Mouse (Mus musculus): Measurements from ENCODE around the gene Plin2. TPM values are rescaled to one million over a fixed set of nuclear protein-coding genes. Genes with fewer than 3 reads are reported as not detected.

Gene Plin2
- 318 and 341 TPM in 2 replicates for total RNA-seq (2021)
- long read RNA-seq, transcript Plin2-201 (8 exons, 1,888 nt) = major isoform, 562 of 621 reads
- long read RNA-seq, partial matches to known transcripts = 19 of 621 reads
- long read RNA-seq, other reads (novel, unspliced or antisense) = 36 of 621 reads

- DNase-seq = peak; percentile 87
Observed at GRCm38 (mm10) chr4:86669780-86670201, at the start of gene Plin2. Gene Plin2, minus strand, starts transcription at chr4:86670060.

- no peak for DNase-seq
Observed at GRCm38 (mm10) chr4:86718878-86719577, 49.2 kb upstream of the Plin2 start.

DNA sequence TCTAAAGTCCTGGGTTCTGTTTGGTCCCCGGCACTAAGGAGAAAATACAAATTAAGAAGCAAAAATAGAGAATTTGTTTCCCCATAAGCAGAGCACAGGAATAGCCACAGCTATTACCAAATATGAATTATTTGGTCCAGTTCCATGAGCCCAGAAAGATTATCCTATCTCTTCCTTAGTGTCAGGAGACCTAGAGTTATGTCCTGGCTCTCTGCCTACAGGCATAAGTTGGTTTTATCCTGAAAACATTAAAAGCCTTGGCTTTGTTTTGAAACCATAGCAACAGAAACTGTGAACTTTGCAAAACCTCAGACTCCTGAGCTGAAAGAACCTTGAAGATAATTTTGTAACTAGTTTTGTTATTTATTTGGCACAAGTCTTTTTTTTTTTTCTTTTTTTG, 47.3 kb upstream of the Plin2 start:
- DNase-seq = no peak

DNA sequence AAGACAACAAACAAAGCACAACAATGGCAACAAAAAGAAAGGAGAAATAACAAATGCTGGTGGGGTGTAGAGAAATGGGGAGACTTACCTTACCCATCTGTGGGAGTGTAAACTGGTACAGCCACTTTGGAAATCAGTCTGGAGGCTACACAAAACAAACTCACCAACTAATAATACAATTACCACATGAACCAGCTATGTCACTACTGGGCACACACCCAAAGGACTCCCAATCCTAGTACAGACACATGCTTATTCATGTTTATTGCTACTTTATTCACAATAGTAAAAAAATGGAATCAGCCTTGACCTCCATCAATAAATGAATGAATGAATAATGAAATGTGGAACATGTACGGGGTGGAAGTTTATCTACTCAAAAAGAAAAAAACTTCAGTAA, 45.5 kb upstream of the Plin2 start:
- DNase-seq = peak; percentile 41

DNA sequence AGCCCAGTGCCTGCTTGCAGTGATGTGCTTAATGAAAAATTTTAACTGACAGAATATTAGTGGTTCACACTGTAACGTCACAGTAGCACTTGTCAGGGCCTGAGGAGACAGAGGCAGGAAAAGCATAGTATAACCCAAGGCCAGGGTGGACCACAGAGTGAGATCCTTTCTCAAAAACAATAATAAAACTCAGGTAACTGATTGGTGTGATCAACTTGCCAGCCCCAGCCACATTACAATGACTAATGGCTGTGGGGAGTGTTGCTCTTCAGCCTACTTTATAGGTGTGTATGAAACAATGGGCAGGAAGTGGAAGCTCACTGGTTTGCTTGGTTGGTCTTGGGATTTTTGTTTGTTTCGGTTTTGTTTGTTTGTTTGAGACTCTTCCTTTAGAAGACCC, 43.7 kb upstream of the Plin2 start:
- DNase-seq = no peak

DNA sequence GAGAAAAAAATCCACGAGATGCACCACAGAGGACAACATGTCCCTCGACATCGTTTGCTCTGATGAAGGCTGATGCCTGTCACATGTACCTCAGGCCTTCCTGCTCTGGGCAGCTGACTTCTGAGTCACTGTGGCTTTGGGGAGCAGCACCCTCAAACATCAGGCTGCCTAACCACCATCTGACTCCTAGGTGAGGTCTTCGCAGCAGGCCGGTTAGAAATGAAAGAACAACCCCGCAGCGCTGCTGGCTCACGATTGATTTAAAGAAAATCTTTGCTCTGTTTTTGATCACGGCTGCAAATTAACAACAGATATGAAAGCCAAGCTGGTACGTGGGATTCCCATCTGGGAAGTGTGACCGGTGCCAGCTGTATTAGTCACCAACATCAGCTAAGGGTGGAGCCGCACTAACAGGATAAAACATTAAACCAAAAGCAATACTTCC, 42.9 kb upstream of the Plin2 start:
- peak; percentile 53 for DNase-seq

DNA sequence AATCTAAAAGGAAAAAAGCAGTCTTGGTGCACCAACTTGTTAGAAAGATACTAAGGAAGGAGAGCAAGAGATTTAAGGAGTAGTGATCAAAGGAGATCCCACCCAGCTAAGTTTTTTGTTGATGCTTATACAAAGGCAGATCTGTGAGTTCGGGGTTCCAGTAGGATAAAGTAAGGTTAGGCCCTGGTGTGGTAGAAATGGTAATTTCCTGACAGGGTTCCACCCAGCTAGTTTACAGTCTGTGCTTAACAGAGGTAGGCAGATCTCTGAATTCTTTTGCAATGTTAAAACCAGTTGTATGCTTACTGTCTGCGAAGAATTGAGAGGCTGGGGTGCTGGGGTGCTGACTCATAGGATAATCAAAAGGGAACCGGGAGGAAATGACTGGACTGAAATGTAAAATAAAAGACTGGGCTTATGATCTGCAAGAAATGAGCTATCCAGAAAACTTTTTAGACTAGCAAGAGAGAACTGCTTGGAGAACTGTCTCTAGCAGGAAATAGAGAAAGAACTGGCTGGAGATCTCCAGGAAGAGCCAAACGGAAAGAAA, 40.9 kb upstream of the Plin2 start:
- no peak for DNase-seq

- no peak for DNase-seq
Observed at GRCm38 (mm10) chr4:86710034-86710650, 40.3 kb upstream of the Plin2 start.

GRCm38 (mm10) chr4:86708801-86709200, 38.9 kb upstream of the Plin2 start:
- DNase-seq = no peak

DNA sequence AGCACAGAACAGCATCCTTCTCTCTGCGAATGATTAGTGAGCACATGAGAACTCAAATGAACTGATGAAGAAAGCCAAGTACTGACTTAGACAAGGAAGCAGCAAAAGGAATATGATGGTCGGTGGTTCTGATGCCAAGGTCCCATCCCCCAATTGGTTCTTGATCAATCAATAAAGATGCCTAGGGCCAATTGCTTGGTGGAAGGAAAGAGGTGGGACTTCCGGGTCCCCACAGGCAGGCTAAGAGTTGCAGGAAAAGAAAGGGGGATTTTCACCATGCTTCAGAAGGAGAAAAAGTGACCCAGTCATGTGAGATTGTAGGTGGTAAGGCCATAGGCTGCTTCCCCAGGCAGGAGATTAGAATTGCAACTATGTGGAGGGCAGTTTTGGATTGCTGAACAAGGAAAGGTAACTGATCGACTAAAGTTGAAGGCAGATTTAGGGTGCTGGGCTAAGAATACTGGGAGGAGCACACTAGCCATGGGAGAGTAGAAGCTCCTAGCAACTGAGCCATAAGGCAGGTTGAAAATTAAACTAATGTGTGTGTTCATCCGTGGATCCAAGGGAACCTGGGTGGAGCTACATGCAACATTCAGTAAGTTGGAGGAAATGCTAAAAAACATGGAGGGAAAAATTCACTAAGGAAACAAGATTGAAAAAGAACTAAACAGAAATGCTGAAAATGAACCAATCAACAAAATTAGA, 29.5 kb upstream of the Plin2 start:
- DNase-seq = no peak

GRCm38 (mm10) chr4:86696890-86697289, 27.0 kb upstream of the Plin2 start:
- DNase-seq = peak; percentile 7

DNA sequence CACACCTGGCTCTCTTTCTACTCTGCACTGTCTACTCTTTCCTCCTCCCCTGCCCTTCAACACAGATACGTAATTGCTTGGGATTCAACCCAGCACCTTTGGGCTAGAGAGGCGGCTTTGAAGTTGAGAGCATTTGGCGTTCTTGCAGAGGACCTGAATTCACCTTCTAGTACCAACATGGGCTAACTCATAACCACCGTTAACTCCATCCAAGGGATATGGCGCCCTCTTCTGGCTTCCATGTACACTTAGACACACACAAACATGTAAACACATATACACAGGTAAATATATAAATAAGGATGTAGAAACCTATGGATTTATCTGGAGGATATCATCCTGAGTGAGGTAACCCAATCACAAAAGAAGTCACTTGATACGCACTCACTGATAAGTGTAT, 25.2 kb upstream of the Plin2 start:
- DNase-seq = peak; percentile 67

DNA sequence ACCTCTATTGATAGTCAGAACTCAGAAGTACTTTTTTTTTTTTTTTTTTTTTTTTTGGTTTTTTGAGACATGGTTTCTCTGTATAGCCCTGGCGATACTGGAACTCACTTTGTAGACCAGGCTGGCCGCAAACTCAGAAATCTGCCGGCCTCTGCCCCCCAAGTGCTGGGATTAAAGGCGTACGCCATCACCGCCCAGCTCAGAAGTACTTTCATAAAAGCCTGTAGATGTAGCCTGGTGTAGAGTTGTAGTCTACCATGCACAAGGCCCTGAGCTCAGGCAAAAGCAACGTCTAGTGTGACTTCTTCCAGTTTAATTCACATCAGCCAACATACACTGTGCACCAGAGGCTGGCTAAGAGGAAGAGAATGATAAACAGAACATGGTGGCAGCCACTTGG, 23.1 kb upstream of the Plin2 start:
- no peak for DNase-seq

DNA sequence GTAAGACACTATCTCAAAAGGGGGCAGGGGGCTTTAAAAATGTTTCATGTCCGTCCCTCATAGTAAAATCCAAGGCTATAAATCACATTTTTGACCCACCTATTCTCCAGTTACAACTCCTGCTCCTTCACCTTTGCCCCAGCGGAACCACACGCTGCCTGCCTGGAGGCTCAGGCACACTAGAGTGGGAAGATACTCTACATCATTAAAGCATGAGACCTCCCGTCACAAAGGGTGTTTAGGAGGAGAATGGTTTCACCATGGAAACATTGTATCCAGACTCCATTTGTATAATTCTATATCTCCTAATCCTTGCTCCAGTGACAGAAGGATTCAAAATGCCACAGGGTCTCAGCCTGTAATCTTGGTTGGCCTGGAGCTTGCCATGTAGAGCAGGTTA, 21.4 kb upstream of the Plin2 start:
- no peak for DNase-seq

GRCm38 (mm10) chr4:86690768-86691167, 20.9 kb upstream of the Plin2 start:
- no peak for DNase-seq

- DNase-seq = peak; percentile 27
Observed at GRCm38 (mm10) chr4:86690194-86690593, 20.3 kb upstream of the Plin2 start.

DNA sequence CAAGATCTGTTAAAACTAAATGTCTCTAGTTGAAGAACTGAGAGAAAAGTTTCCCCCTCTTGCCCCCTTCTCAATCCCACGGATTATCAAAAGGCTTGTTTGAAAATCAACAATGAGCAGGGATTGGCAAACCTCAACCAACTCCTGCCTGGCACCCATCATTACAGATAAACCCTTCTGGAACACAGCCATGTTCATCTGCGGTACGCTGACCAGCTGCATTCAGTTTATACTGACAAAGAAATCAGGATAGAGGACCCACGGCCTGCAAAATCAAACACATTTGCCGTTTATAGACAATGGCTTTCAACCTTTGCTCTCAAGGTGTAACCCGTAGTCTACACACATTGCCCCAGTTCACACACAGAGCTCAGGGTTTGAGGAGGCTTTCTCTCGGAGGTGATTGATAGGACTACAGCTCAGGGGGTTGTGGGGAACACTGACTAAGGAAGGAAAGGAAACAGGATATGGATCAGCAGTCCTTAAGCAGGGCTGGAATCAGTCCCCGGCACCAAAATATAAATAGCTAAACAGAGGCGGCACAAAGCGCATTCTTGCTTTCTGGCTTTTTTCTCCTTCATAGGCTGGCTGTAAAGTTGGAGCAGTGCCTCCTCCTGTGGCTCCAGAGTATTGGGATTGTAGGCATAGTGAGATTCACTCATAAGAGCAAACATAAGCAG, 19.3 kb upstream of the Plin2 start:
- DNase-seq = no peak

DNA sequence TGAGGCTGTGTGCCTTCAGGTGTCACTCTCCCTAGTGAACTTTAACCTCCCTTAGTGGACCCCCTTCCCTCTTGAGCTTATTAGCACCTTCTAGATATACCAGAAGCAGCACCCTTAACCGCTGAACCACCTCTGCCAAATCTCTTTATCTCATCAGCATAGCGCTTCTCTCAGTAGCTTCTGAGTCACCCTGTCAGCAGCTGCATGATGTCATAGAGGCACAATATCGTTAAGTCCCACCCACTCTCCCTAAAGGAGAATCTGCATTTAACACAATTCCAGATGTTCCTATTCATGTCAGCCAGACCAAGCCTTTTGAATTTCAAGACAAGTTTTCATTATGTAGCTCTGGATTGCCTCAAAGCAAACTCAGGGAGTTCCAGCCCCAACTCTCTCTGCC, 16.7 kb upstream of the Plin2 start:
- no peak for DNase-seq

- peak; percentile 70 for DNase-seq
Observed at GRCm38 (mm10) chr4:86686009-86686366, 16.1 kb upstream of the Plin2 start.

- peak; percentile 42 for DNase-seq
Observed at GRCm38 (mm10) chr4:86685231-86686008, 15.6 kb upstream of the Plin2 start.

GRCm38 (mm10) chr4:86684806-86685205, 14.9 kb upstream of the Plin2 start:
- DNase-seq = no peak

DNA sequence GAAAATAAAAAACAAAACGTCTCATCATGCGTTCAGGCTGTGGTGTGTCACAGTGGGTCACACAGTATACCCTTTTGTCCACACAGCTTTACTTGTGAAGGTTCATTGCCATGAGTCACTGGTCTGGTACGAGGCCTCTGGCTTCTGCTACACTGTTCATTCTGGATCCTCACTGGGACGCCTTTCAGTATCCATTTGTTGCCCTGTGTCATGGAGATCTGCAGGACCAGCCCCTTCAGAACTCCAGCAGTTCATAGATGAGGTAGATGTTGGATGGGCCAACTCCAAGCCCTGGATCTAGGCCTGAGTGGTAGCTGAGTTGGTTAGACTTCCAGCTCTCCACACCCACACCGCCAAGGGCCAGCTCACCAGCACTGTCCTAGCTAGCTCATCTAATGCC, 13.9 kb upstream of the Plin2 start:
- peak; percentile 12 for DNase-seq
